Mouse (Mus musculus) NIH3T3 (cell line): Measurements from ENCODE around the gene St8sia4.

ENCODE experiments used
- DNase-seq: peaks from one replicate; pipeline ENCODE4 v3.0.0-alpha.2; 2012; ENCODE audit warnings: low read depth

Gene St8sia4

GRCm38 (mm10) chr1:95667435-95668252 is at the start of gene St8sia4:
Gene St8sia4 (minus strand): TSS chr1:95667571.
- DNase-seq, result no peak

GRCm38 (mm10) chr1:95709181-95709580 is 41.8 kb upstream of the St8sia4 start:
- no peak for DNase-seq

GRCm38 (mm10) chr1:95699903-95700302 is 32.5 kb upstream of the St8sia4 start:
- no peak for DNase-seq

- DNase-seq, result no peak
These were observed 6.7 kb upstream of the St8sia4 start for GRCm38 (mm10) chr1:95674052-95674451.

- DNase-seq, result no peak
These were observed 958 bp upstream of the St8sia4 start for GRCm38 (mm10) chr1:95668253-95668805.

- DNase-seq, result no peak
These were observed 640 bp downstream of the St8sia4 start for GRCm38 (mm10) chr1:95666541-95667320.

- no peak for DNase-seq
These were observed 1.4 kb downstream of the St8sia4 start for GRCm38 (mm10) chr1:95665951-95666484.

- DNase-seq, result no peak
These were observed 2.2 kb downstream of the St8sia4 start for GRCm38 (mm10) chr1:95664969-95665702.

GRCm38 (mm10) chr1:95664321-95664825 is 3.0 kb downstream of the St8sia4 start:
- DNase-seq, result no peak

- DNase-seq, result no peak
These were observed 10.2 kb downstream of the St8sia4 start for GRCm38 (mm10) chr1:95657051-95657668.

- DNase-seq, result no peak
These were observed 11.8 kb downstream of the St8sia4 start for GRCm38 (mm10) chr1:95655564-95655963.

GRCm38 (mm10) chr1:95653445-95653844 is 13.9 kb downstream of the St8sia4 start:
- no peak for DNase-seq

- no peak for DNase-seq
These were observed 23.1 kb downstream of the St8sia4 start for GRCm38 (mm10) chr1:95644292-95644691.

- DNase-seq, result no peak
These were observed 28.4 kb downstream of the St8sia4 start for GRCm38 (mm10) chr1:95639001-95639400.

GRCm38 (mm10) chr1:95624376-95624775 is 43.0 kb downstream of the St8sia4 start:
- no peak for DNase-seq

- DNase-seq, result no peak
These were observed 48.7 kb downstream of the St8sia4 start for GRCm38 (mm10) chr1:95618647-95619046.

- DNase-seq, result no peak
These were observed 49.2 kb downstream of the St8sia4 start for GRCm38 (mm10) chr1:95618125-95618524.

GRCm38 (mm10) chr1:95610017-95610416 is 57.4 kb downstream of the St8sia4 start:
- DNase-seq, result no peak

GRCm38 (mm10) chr1:95609045-95609444 is 58.3 kb downstream of the St8sia4 start:
- DNase-seq, result no peak

- no peak for DNase-seq
These were observed 61.9 kb downstream of the St8sia4 start for GRCm38 (mm10) chr1:95605458-95605857.

- DNase-seq, result no peak
These were observed 69.3 kb downstream of the St8sia4 start for GRCm38 (mm10) chr1:95598108-95598507.
